Mouse (Mus musculus) adipocyte (in vitro differentiated cells): ENCODE data around the gene Srgap1.

ENCODE experiments used
- DNase-seq: peaks from one replicate; pipeline ENCODE4 v3.0.0-alpha.2; 2016; ENCODE audit warnings: low spot score

Srgap1 gene

GRCm38 (mm10) chr10:122017063-122017462 lies 30.1 kb downstream of the Srgap1 start:
- DNase-seq = no peak

GRCm38 (mm10) chr10:122016631-122017030 lies 30.5 kb downstream of the Srgap1 start:
- DNase-seq = no peak

GRCm38 (mm10) chr10:122012321-122012720 lies 34.8 kb downstream of the Srgap1 start:
- DNase-seq = no peak

- no peak for DNase-seq
These were observed 38.3 kb downstream of the Srgap1 start for GRCm38 (mm10) chr10:122008731-122009391.

- no peak for DNase-seq
These were observed 38.8 kb downstream of the Srgap1 start for GRCm38 (mm10) chr10:122008370-122008730.

GRCm38 (mm10) chr10:122006606-122007005 lies 40.5 kb downstream of the Srgap1 start:
- DNase-seq = no peak

- DNase-seq = no peak
These were observed 41.0 kb downstream of the Srgap1 start for GRCm38 (mm10) chr10:122006151-122006550.

- DNase-seq = no peak
These were observed 41.6 kb downstream of the Srgap1 start for GRCm38 (mm10) chr10:122005560-122005959.

GRCm38 (mm10) chr10:122002930-122003329 lies 44.2 kb downstream of the Srgap1 start:
- DNase-seq = no peak

- DNase-seq = no peak
These were observed 48.3 kb downstream of the Srgap1 start for GRCm38 (mm10) chr10:121998806-121999205.

- DNase-seq = no peak
These were observed 50.6 kb downstream of the Srgap1 start for GRCm38 (mm10) chr10:121996500-121996899.

GRCm38 (mm10) chr10:121995448-121995847 lies 51.7 kb downstream of the Srgap1 start:
- no peak for DNase-seq

GRCm38 (mm10) chr10:121994660-121995059 lies 52.5 kb downstream of the Srgap1 start:
- DNase-seq = no peak

- DNase-seq = no peak
These were observed 54.5 kb downstream of the Srgap1 start for GRCm38 (mm10) chr10:121992609-121993008.

GRCm38 (mm10) chr10:121986997-121987396 lies 60.1 kb downstream of the Srgap1 start:
- DNase-seq = no peak

GRCm38 (mm10) chr10:121984887-121985286 lies 62.2 kb downstream of the Srgap1 start:
- DNase-seq = no peak

- peak; percentile 26 for DNase-seq
These were observed 63.0 kb downstream of the Srgap1 start for GRCm38 (mm10) chr10:121983993-121984610.

GRCm38 (mm10) chr10:121975330-121975729 lies 71.8 kb downstream of the Srgap1 start:
- no peak for DNase-seq

- DNase-seq = peak; percentile 7
These were observed 72.5 kb downstream of the Srgap1 start for GRCm38 (mm10) chr10:121974591-121974990.

- no peak for DNase-seq
These were observed 73.8 kb downstream of the Srgap1 start for GRCm38 (mm10) chr10:121973281-121973680.

- no peak for DNase-seq
These were observed 74.7 kb downstream of the Srgap1 start for GRCm38 (mm10) chr10:121972249-121972892.

- DNase-seq = no peak
These were observed 75.5 kb downstream of the Srgap1 start for GRCm38 (mm10) chr10:121971658-121972057.

GRCm38 (mm10) chr10:121970912-121971311 lies 76.2 kb downstream of the Srgap1 start:
- DNase-seq = no peak
